Mouse (Mus musculus): ENCODE measurements at regions not wholly inside any gene's neighbourhood (a gene's known extent, or its start where the extent isn't known, plus 50 kb on each side); places are given as distances from the start of the nearest gene placed in this dataset.

- TF ChIP-seq POLR2A (IDR thresholded peaks at IDR 0.05; ENCODE audit: low read depth, low read length), result no peak
- no peak for TF ChIP-seq CTCF (IDR thresholded peaks at IDR 0.05; ENCODE audit: borderline replicate concordance, insufficient read depth, low read length)
Observed at GRCm38 (mm10) chr5:37902741-37903140, 78.4 kb upstream of the Msx1 start.
